Mouse (Mus musculus) hindbrain, embryonic 14.5 days (tissue): ENCODE results near the gene Tmem110. TPM values are rescaled to one million over a fixed set of nuclear protein-coding genes. Genes with fewer than 3 reads are reported as not detected.

Experiments used
- ATAC-seq: fragments of 200-750 bp; cut with Nextera tagmentation; 2 replicates; pipeline ENCODE4 v1.8.0; 2017; ENCODE audit warnings: moderate number of reproducible peaks, mild to moderate bottlenecking, moderate TSS enrichment, moderate library complexity; ENCODE audit not compliant: low FRiP score
- DNase-seq: peaks from one replicate; pipeline ENCODE4 v3.0.0-alpha.2; 2015; ENCODE audit warnings: low spot score
- H3K27ac ChIP-seq: fragments of 300-500 bp; sonication (generic); 2 replicates; pipeline ENCODE4 v1.5.1; 2014; ENCODE audit warnings: mild to moderate bottlenecking, moderate library complexity
- H3K27me3 ChIP-seq: fragments of 300-500 bp; sonication (generic); 2 replicates; pipeline ENCODE4 v1.6.1; 2014; ENCODE audit warnings: mild to moderate bottlenecking, low read length, mixed read lengths; ENCODE audit not compliant: control insufficient read depth, insufficient read depth
- H3K36me3 ChIP-seq: fragments of 300-500 bp; sonication (generic); replicated peaks from 2 replicates; pipeline ENCODE4 v1.6.1; 2014; ENCODE audit not compliant: control insufficient read depth, insufficient read depth
- H3K4me1 ChIP-seq: fragments of 300-500 bp; sonication (generic); replicated peaks from 2 replicates; pipeline ENCODE4 v1.6.1; 2014; ENCODE audit warnings: antibody characterized with exemption, low read length, mixed read lengths; ENCODE audit not compliant: control insufficient read depth, insufficient read depth
- H3K4me2 ChIP-seq: fragments of 300-500 bp; sonication (generic); replicated peaks from 2 replicates; pipeline ENCODE4 v1.6.1; 2014; ENCODE audit warnings: mild to moderate bottlenecking, moderate library complexity
- H3K4me3 ChIP-seq: fragments of 300-500 bp; sonication (generic); replicated peaks from 2 replicates; pipeline ENCODE4 v1.5.1; 2014; ENCODE audit warnings: mild to moderate bottlenecking, low read length
- H3K9ac ChIP-seq: fragments of 300-500 bp; sonication (generic); 2 replicates; pipeline ENCODE4 v1.6.1; 2014
- H3K9me3 ChIP-seq: fragments of 300-500 bp; sonication (generic); 2 replicates; pipeline ENCODE4 v1.6.1; 2016; ENCODE audit warnings: low read length; ENCODE audit not compliant: control insufficient read depth
- WGBS: fragments of 180-500 bp; shearing (Covaris S2); extraction: QIAGEN DNeasy Blood & Tissue Kit; methylation state at CpG from one replicate; pipeline ENCODE4 v1.1.7; 2014; 5-methylcytosine and 5-hydroxymethylcytosine counted together
- polyA plus RNA-seq: library from polyadenylated mRNA; unstranded; fragments of >200 nt; fragmentation: Nextera tagmentation; extraction: Ambion mirVana; gene quantifications from 2 replicates; pipeline ENCODE4 v1.2.1, GENCODE M21; 2014

Tmem110 gene
- polyA plus RNA-seq, 1 experiment from 2014 or later, result 21.6 TPM

- Histone ChIP-seq H3K36me3 (peaks cover 44% of the 10 kb centered on the region), H3K4me3 (no peak overlapping the region), H3K27me3 (no peaks in the 10 kb centered on the region), H3K4me2 (no peak overlapping the region), H3K9ac (no peak overlapping the region), H3K9me3 (no peaks in the 10 kb centered on the region), H3K4me1 (no peaks in the 10 kb centered on the region), H3K27ac (no peak overlapping the region)
- 92% methylated on average over 12 of the region's 12 CpGs for WGBS
- DNase-seq (no peak), ATAC-seq (no peak)
These were observed 49.9 kb downstream of the Tmem110 start for GRCm38 (mm10) chr14:30875130-30875865.

- Histone ChIP-seq H3K9ac (no peak overlapping the region), H3K36me3 (peaks cover 42% of the 10 kb centered on the region), H3K4me2 (no peak overlapping the region), H3K9me3 (no peaks in the 10 kb centered on the region), H3K4me3 (no peak overlapping the region), H3K4me1 (no peaks in the 10 kb centered on the region), H3K27ac (no peak overlapping the region), H3K27me3 (no peaks in the 10 kb centered on the region)
- ATAC-seq (no peak), DNase-seq (no peak)
- 85% methylated on average over 9 of the region's 9 CpGs for WGBS
These were observed 50.6 kb downstream of the Tmem110 start for GRCm38 (mm10) chr14:30875955-30876354.

- H3K27ac ChIP-seq, result no peak overlapping the region
- no peak overlapping the region for H3K4me3 ChIP-seq
- H3K4me1 ChIP-seq, result no peaks in the 10 kb centered on the region
- 87% methylated on average over 10 of the region's 10 CpGs for WGBS
- no peak for ATAC-seq
- no peak for DNase-seq
- no peaks in the 10 kb centered on the region for H3K9me3 ChIP-seq
- no peak overlapping the region for H3K4me2 ChIP-seq
- peaks cover 37% of the 10 kb centered on the region for H3K36me3 ChIP-seq
- no peak overlapping the region for H3K9ac ChIP-seq
- H3K27me3 ChIP-seq, result no peaks in the 10 kb centered on the region
These were observed 51.1 kb downstream of the Tmem110 start for GRCm38 (mm10) chr14:30876451-30876850.

- Histone ChIP-seq H3K4me2 (no peak overlapping the region), H3K27me3 (no peaks in the 10 kb centered on the region), H3K27ac (no peak overlapping the region), H3K9me3 (no peaks in the 10 kb centered on the region), H3K4me1 (no peaks in the 10 kb centered on the region), H3K36me3 (peaks cover 33% of the 10 kb centered on the region), H3K9ac (no peak overlapping the region), H3K4me3 (no peak overlapping the region)
- ATAC-seq (no peak), DNase-seq (no peak)
- 92% methylated on average over 3 of the region's 3 CpGs for WGBS
These were observed 52.4 kb downstream of the Tmem110 start for GRCm38 (mm10) chr14:30877827-30878226.

GRCm38 (mm10) chr14:30878958-30879571 is 53.7 kb downstream of the Tmem110 start, which contains the start of gene Mustn1:
Gene Mustn1 (plus strand): TSS chr14:30879200.
- whole genome bisulfite sequencing, result 73% methylated on average over 11 of the region's 11 CpGs
- Histone ChIP-seq H3K36me3 (peaks cover 23% of the 10 kb centered on the region), H3K4me3 (no peak within 1 kb of the TSS), H3K27ac (no peak within 1 kb of the TSS), H3K4me2 (no peak within 1 kb of the TSS), H3K4me1 (no peaks in the 10 kb centered on the region), H3K9me3 (no peaks in the 10 kb centered on the region), H3K27me3 (no peaks in the 10 kb centered on the region), H3K9ac (no peak within 1 kb of the TSS)
- no peak for DNase-seq
- ATAC-seq, result no peak

- Histone ChIP-seq H3K9me3 (no peaks in the 10 kb centered on the region), H3K9ac (no peak overlapping the region), H3K4me3 (no peak overlapping the region), H3K27me3 (no peaks in the 10 kb centered on the region), H3K4me2 (no peak overlapping the region), H3K4me1 (no peaks in the 10 kb centered on the region), H3K36me3 (peaks cover 18% of the 10 kb centered on the region), H3K27ac (no peak overlapping the region)
- DNase-seq, result no peak
- no peak for ATAC-seq
- 73% methylated on average over 9 of the region's 9 CpGs for WGBS
These were observed 54.4 kb downstream of the Tmem110 start for GRCm38 (mm10) chr14:30879794-30880193.

- DNase-seq (no peak), ATAC-seq (no peak)
These were observed 54.9 kb downstream of the Tmem110 start for GRCm38 (mm10) chr14:30880251-30880650.

GRCm38 (mm10) chr14:30880811-30881717 is 55.7 kb downstream of the Tmem110 start:
- DNase-seq (no peak), ATAC-seq (no peak)
- H3K27ac ChIP-seq, result no peak overlapping the region
- 84% methylated on average over 17 of the region's 17 CpGs for WGBS
- no peak overlapping the region for H3K4me2 ChIP-seq
- no peak overlapping the region for H3K4me3 ChIP-seq
- H3K27me3 ChIP-seq, result no peaks in the 10 kb centered on the region
- peaks cover 10% of the 10 kb centered on the region for H3K36me3 ChIP-seq
- H3K9me3 ChIP-seq, result no peaks in the 10 kb centered on the region
- no peaks in the 10 kb centered on the region for H3K4me1 ChIP-seq
- H3K9ac ChIP-seq, result no peak overlapping the region

More at GRCm38 (mm10) chr14:30880251-30880650, 54.9 kb downstream of the Tmem110 start:
- Histone ChIP-seq H3K27me3 (no peaks in the 10 kb centered on the region), H3K9me3 (no peaks in the 10 kb centered on the region), H3K27ac (no peak overlapping the region), H3K4me2 (no peak overlapping the region), H3K9ac (no peak overlapping the region), H3K4me3 (no peak overlapping the region), H3K36me3 (peaks cover 18% of the 10 kb centered on the region), H3K4me1 (no peaks in the 10 kb centered on the region)
- 77% methylated on average over 8 of the region's 8 CpGs for WGBS

- Histone ChIP-seq H3K9ac (no peak overlapping the region), H3K27me3 (no peaks in the 10 kb centered on the region), H3K4me3 (no peak overlapping the region), H3K4me2 (no peak overlapping the region), H3K9me3 (no peaks in the 10 kb centered on the region), H3K36me3 (0 out of 2 replicates have a peak, but pooled peaks cover 4% of the 10 kb centered on the region), H3K4me1 (no peaks in the 10 kb centered on the region), H3K27ac (no peak overlapping the region)
- ATAC-seq, result no peak
- DNase-seq, result no peak
- 96% methylated on average over 3 of the region's 3 CpGs for WGBS
These were observed 56.3 kb downstream of the Tmem110 start for GRCm38 (mm10) chr14:30881718-30882108.
